Mouse (Mus musculus): Measurements from ENCODE around the gene Srp9. TPM values are rescaled to one million over a fixed set of nuclear protein-coding genes. Genes with fewer than 3 reads are reported as not detected.

Srp9 gene
- 10 to 100 TPM; 53.2 to 85.2 (median 69.2) TPM for total RNA-seq (2022)

DNA sequence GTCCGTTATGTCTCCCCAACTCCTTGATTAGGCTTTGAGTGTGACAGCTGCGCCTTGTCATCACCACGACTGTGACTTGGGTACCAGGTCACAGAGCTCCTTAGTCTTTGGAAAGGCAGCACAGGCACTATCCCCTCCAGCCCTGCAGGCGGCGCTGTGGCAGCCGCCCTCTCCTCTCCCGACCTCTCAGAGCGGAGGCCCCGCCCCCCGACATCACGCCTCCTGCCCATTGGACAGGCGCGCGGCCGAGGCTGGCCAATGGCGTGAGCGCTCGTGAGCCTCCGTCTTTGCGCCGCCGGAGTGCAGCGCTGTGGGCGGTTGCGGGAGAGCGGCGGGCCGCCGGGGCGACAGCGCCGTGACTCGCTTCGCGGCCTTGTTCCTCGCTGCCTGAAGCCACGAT, at the start of gene Srp9:
TSS of gene Srp9 (plus strand) at position 232 of the 400 bp plus-strand sequence.
- DNase-seq: peak; percentile 96

DNA sequence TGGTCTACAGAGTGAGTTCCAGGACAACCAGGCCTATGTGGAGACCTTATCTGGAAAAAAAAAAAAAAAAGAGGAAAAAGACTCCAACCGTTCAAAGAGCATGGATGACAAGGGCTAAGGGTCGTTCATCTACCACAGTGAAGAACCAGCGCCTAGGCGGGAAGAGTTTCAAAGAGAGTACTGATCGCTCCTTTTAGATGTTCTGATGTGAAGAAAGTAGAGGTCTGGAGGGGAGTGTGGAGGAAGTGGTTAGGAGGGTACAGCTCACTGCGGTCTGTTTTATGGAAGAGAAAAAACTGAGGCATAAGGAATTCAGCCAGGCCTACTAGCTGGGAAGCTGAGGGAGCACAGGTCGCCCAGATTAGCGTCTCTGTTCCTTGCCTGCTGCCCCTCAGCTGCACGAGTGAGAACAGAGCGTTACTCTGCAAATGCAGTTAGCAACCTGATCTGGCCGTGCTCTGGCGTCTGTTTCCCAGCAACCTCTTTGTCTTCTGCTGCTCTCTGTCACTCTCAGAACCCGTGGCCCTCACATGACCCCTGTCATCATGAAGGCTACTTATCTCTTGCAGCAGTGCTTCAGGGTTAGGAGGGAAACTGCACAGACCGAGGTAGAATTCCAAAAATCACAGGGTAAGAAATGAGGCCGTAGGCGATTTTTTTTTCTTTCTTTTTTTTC, 42.7 kb upstream of the Srp9 start:
- DNase-seq: peak; percentile 68

DNA sequence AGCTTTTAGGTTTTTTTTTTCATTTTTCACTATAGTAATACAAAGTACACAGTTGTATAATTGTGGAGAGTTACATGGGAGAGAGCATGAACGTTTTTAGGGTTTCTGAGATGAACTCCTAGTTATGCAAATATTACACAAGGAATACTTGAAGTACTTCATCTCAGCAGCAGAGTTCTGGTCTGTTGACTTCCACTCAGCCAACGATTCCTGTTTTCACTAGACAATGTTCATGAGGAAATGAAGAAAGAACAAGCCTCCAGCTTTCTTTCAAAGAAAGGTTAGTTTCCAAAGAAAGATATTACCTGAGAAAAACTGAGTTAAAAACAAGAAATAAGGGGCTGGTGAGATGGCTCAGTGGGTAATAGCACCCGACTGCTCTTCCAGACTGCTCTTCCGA, 41.1 kb upstream of the Srp9 start:
- DNase-seq: no peak

DNA sequence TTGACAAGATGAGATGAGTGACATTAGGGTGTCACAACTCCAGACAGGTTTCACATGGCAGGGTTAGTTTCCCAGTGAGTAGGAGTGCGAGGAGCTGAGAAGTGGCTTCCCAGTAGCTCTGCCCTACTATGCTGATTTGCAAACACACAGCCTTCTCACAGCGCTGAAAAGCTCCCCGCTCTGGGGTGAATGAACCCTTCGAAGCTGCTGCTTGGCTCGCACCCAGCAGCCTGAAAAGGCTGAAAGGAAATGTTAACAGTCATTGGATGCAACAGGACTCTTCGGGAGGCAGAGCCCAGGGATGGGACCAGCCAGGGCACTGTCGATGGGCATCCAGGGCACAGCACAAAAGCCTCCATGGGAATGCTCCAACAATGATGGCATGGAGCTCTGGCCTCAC, 37.8 kb upstream of the Srp9 start:
- DNase-seq: no peak

DNA sequence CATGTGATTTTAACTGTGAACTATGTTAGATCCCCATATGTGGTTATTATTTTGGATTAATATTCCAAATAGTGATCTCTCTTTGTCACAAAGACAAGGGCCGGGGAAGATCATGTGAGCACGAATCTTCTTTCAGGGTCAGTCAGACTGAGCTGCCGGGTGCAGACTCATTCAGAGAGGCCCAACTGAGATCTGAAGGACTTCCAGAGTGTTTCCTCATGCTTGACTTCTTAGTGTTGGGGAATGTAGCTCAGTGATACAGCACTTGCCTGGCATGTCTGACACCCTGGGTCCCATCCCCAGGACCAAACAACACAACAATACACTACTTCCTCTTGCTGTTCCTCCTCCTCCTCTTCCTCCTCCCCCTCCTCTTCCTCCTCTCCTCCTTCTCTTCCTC, 37.2 kb upstream of the Srp9 start:
- no peak for DNase-seq

DNA sequence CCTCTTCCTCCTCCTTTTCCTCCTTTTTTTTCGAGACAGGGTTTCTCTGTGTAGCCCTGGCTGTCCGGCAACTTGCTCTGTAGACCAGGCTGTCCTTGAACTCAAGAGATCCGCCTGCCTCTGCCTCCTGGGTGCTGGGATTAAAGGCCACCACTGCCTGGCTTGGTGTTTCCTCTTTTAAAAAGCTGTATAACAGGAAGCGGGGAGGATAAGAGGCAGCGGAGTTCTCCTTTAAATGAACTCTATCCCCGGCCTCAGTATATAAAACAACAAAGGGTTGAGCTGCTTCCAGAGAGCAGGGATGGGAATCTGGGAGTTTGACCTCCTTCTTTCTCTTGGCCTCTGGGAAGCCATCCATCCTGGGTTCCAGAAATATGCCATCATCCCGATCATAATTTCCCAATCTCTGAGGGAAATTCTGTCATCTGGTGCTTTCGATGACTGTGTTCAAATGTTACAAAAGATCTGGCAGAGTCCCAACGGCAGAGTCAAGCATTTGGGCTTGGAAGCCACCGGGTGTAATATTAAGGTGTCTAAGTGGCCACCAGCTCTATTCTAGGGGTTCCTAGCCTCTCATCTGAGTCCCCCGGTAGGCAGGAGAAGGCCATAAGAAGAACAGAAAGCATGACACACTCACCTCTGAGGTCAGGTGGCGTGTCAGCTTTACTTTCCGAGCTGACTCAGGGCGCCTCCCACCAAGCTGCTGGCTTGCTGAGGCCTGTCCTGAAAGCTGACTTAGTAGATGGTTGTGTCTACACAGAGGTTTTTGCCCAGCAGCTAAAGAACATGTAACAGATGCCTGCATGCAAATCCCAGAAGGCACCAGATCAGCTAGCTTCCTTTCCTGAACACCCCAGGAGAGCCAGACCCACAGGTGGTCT, 36.5 kb upstream of the Srp9 start:
- DNase-seq: peak; percentile 58

DNA sequence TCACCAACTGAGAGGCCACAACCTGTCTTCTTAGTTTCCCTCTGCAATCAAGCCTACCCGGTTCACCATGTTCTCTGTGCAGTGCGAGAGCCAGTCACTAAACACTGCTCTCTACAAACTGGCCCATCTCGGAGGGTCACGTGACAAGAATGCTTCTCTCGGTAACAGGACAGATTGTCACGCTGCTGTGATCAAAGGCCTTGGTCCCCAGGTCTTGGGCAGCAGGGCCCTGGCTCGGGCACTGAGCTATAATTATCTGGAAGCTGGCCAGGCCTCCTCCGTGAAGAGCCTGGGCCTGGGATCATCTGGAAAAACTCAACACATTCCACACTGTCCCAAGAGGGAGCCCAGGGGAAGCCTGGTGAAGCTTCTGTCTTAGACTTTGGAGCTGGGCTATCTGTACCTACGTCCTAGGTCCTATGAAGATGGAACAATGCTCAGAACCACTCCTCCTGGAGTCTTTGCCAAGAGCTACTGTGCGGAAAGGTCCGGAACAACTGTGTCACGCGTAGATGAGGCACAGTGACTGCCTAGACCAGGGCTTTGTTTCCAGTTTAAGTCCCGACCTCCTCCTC, 35.6 kb upstream of the Srp9 start:
- DNase-seq: no peak

DNA sequence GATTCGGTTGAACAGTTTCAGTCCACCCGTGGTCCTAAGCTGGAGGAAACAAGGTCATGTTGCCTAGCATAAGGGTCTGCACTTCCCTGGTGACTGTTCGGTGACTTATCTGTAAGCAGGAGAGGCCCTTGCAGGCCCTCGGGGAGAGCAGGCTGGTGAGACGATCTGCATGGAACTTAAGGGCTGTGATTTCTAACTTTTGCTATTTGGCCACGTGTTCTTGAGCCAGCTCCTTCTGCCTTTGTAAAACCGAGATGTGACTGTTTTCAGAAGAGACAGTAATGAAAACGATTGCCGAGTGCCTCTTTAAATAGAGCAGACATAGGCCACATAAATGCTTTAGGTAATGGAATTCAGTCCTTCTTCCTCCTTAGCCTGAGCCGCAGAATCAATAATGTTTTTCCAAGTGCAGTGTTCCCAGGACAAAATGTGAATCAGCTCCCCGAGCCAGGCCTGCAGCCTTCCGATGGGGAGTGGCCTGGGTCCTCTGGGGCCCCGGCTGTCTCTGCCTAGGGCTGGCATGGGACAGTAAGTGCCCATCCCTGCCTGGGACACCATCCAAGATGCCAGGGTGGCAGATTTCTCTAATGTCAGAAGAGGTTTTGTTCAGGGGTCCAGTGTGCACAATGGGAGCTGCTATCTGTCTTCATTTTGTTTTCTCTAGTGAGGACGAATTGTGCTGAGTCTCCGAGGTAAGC, 34.8 kb upstream of the Srp9 start:
- no peak for DNase-seq

DNA sequence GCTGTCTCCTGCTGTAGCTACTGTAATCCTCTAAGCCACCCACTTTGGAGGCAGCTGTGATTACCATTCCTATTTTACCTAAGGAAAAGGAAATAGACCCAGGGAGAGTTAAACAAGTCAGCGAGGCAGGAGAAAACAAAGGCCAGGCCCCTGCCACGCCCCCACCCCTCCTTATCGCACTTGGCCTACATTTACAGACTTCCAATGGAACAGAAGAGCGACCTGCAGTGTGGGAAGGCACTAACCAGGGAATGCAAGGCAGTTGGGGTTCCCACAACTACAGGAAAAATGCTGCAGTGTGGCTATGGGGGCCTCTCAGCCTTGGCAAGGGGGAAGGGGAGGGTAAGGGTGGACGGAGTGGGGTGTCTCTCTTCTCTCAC, 34.2 kb upstream of the Srp9 start:
- no peak for DNase-seq

DNA sequence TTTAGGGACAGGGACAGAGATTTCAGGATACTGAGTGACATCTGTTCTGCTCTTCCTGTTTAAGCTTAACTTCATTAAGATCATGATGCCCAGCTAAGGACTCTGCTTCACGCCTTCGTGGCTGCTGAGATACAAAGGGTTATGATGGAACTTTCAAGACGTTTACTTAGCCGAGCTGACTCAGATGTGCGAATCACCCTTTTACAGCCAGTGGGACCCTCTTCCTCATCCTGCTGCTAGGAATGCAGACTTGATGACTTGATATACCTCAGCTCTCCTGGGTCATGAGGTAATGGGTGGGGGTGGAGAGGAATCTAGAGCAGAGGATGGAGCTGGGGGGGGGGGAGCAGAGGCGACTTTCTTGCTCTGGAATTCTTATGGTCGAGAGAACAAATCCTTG, 33.3 kb upstream of the Srp9 start:
- DNase-seq: no peak

DNA sequence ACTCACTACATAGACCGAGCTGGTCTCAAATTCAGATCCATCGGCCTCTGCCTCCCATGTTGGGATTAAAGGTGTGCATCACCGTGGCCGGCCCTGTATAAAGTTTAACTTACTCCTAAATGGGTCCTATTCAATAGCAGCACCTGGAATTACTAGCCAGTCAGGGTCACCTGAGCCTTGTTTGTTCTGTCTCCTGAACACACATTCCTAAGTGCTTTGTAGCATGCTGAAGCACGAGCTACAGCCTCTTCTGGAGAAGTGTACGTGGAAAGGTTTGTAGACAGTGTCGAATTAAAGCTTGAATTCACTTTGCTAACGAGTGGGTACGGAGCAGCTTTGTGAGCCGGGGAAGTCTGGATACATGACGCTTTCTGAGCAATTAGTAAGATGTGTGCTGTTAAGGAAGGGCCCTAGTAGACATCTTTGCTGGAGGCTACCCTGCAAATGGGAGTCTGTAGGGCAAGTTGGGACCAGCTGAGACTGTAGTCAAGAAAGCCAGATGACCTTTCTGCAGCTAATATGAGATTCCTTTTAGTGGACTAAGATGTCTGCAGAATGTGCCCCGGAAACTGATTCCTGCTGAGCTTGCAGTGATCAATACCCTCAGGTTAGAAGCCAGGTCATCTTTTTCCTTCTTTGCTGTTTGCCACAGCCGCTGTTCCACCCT, 32.7 kb upstream of the Srp9 start:
- DNase-seq: no peak

DNA sequence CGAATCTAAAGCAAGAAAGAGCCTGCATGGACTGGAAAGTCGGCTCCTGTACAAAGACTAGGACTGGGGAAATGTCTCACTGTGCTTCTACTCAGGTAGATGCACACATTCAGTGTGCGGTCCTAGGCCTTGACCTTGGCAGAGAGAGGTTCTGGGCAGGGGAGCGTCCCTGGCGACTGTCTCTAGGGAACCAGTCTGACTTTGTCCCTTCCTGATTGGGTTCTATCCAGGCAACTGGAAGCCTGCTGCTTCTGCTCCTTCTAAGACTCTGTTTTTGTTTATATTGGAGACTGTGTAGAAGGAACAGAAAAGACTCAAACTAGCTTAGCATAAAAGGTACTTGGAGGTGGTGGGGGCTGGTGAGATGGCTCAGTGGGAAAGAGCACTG, 32.1 kb upstream of the Srp9 start:
- DNase-seq: no peak

DNA sequence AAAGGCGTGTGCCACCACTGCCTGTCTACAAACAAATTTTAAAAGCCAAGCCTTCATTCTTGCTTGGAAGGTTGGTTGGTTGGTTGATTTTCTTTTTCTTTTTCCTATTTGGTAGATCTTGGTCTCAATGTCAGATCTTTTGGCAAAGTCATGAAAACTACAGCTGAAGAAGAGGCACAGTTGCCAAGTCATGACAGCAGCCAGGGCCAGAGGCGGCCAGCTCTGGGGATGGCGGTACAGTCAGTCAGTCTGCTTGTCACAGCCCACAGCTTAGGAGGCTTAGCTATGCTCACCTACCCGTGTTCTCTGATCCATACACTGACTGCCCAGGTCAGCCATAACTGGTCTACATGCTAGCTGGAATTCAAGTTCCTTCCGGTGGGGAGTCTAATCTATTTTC, 31.1 kb upstream of the Srp9 start:
- no peak for DNase-seq

DNA sequence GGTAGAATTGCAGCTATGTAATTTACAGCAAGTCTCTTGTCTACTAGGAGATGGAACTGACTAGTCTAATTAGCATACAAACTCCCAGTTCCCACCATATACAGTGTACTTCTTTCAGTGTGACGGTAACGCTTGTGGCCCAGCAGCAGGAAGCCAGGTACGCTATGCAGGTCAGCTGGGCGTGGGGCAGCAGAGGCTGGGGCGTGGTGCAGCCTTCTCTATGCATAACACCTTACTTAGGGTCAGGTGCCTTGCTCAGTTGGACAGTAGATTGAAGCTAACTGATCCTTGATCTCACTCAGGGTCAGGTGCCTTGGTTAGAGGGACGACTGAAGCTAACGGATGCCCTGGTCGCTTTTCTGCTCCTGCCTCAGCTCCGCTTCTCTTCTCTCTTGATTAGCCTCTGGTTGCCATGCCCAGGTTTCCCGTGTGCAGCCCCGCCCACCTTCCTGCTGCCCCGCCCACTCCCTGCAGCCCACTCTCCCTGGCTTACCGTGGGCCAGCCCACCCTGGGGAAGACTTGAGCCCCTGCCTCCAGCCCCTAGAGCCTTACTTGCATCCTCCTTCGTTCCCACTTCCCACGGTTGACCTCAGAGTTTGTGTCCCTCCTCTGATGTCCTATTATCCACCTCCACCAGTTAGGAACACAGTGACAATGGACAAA, 29.9 kb upstream of the Srp9 start:
- DNase-seq: no peak

DNA sequence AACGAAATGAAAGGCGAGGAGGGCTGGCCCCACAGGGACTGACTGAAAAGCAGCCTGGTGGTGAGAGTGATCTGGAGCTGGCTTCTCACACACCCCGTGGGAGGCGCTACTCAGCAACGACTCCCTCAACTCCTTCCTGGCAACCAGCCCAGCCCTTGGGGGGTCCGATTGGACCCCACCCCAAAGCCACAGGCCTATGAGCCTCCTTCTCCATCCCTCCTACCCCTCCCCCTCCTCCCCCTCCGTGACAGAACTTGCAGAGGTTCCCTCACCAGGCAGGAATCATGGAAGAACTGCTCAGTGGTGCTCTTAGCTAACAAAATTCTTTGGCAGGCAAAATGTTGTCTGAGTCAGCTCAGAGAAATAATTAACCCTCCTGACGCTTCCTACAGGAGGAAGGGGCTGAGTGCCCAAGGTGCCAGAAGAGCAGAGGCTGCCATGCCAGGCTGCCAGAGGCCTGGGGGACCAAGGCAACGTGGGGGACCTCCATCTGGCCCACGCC, 29.2 kb upstream of the Srp9 start:
- no peak for DNase-seq

DNA sequence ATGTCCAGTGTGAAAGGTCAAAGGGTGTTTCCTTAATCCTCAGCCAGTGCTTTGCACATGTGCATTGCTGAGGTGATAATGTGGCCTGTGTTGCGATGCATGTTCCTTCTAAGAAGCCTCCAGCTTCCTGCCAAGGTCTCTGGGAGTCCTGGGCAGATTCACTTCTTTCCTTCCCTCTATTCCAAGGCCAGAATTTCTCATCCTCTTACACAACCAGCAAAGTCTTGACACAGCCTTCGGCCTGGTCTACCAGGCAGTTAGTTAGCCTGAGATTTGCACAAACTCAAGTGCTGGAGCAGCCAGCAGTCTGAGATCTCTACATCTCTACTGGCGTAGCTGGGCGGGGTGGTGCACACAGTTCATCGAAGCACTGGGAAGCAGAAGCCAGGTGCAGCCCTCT, 27.8 kb upstream of the Srp9 start:
- no peak for DNase-seq

DNA sequence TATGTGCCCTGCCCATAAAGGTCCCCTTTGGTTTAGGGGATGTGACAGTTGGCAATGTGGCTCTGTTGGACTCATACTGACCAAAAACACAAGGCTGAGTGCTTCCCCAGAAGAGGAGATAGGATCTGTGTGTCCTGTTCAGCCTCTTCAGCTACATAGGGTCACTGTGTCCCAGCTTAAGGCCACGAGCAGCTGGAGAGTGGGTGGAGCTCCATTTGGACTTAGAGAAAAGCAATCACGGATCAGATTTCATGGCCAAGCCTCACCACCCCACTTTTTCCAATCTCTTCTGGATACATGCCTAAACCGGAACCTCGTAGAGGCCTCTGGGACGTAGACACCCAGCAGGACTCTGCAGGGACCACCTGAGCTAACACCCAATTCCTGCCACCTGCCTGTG, 25.5 kb upstream of the Srp9 start:
- no peak for DNase-seq

DNA sequence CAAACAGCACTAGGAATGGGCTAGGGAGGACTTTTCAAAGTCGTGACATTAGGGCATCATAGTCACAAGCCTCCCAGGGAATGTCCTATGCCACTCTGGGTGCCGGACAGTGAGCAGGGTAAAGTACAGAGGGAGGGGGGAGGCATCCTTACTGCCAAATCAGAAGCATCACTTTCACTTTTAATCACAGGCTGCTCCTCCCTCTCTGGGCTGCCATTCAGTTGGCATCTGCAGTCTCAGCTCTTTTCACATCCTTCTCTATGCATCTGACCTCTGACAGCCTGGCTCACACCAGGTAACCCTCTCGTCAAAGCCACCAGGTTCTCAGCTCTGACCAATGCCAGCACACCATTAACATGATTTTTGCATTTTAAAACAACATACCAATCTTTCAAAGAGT, 24.1 kb upstream of the Srp9 start:
- DNase-seq: no peak

DNA sequence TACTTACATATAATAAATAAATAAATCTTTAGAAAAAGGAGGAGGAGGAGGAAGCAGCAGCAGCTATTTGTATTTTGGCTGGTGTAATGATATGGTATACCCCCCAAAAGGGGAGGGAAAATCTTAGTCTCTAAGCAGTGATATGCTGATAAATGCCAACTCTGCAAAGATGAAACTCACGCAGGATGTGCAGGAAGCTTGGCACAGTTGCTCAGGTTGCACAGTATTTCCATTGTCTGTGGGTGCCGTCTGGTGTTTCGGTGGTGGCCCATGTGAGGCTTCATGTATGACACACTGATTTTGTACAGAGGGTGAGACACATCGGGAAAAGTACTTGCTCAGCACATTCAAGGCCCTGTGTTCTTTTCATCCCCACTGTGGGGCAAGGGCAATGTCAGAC, 23.1 kb upstream of the Srp9 start:
- DNase-seq: no peak

DNA sequence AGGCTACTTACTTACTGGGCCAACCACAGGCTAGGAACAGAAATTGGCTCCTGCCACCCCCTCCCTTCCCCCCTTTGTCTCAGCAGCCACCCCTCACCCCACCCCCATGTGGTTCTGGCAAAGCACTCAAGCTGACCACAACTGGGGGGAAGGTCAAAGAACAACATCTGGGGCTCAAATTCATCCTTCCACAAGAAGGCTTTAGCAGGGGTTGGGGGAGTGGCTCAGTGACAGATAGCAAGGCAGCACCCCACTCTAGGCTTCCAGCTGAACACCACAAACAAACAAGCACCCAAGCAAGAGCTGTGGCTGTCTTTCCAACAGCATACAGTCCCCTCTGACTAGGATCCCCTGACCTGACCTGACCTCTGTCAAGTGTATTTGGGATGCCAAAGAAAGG, 21.8 kb upstream of the Srp9 start:
- no peak for DNase-seq

DNA sequence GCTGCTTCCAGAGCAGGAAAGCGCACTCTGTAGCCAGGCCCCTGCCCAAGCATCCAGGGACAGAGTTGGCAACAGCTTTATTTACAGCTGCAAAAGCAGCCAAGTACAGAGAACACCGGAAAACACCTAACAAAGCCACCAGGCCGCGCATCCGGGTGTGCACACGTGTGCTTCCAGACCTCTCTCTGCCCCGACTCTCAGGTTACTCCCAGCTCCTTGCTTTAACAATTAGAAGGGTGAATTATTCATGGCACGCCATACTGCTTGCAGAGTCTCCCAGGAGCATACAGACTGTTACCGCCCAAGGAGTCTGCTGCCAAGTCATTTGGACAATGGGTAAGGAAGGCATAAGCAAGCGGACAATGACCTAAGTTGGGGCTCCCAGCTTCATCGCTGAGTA, 21.1 kb upstream of the Srp9 start:
- no peak for DNase-seq

DNA sequence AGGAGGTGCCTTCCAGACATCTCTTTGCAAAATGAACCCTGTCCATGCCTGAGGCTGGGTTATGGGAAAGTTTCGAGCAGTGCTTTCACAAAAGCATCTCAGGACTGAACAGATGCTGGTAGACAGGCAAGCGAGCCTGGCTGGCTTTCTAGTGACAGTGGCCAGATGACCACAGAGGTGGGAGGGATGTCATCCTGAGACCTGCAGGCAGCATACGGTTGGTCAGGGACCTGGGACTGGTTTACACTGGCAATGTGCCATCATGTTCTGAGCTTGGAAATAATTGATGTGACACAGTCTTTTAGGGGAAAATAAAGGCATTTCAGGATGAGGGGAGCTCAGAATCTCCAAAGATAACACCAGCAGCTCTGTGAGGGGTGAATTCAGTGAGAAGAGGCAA, 19.5 kb upstream of the Srp9 start:
- DNase-seq: no peak
